Mouse (Mus musculus) CH12.LX (cell line): Measurements from ENCODE around the gene Cap1. TPM values are rescaled to one million over a fixed set of nuclear protein-coding genes. Genes with fewer than 3 reads are reported as not detected.

Experiments
- DNase-seq: peaks from one replicate; pipeline ENCODE4 v3.0.0-alpha.2; 2013; ENCODE audit errors: extremely low read depth
- H3K27ac ChIP-seq: 2 replicates; pipeline ENCODE4 v1.5.1; 2012; ENCODE audit warnings: low read depth, mild to moderate bottlenecking, control low read depth, moderate library complexity; ENCODE audit not compliant: insufficient read depth
- H3K27me3 ChIP-seq: replicated peaks from 2 replicates; pipeline ENCODE3; 2012; ENCODE audit warnings: inconsistent platforms
- H3K36me3 ChIP-seq, 2 experiments: replicated peaks in 1 of 2; 2 replicates each; pipeline versions ENCODE3 to v1.6.1; 2012; ENCODE audit warnings: inconsistent platforms in 1 of 2, low read length in 1 of 2, mild to moderate bottlenecking in 1 of 2, mixed read lengths in 1 of 2, moderate library complexity in 1 of 2; ENCODE audit not compliant: control insufficient read depth in 1 of 2, insufficient read depth in 1 of 2
- H3K4me1 ChIP-seq, 2 experiments: 2 replicates each; pipeline ENCODE4 v1.6.1; 2012; ENCODE audit warnings: inconsistent platforms in 1 of 2, moderate library complexity in 1 of 2; ENCODE audit not compliant: insufficient read depth in 2 of 2, control insufficient read depth in 1 of 2
- H3K4me2 ChIP-seq: 2 replicates; pipeline ENCODE4 v1.6.1; 2012; ENCODE audit warnings: low read depth, mild to moderate bottlenecking, control low read depth; ENCODE audit not compliant: poor library complexity, insufficient read depth, severe bottlenecking
- H3K4me3 ChIP-seq, 3 experiments: fragments of 150-350 bp in 1 of 3; sonication (generic) in 1 of 3; replicated peaks in 1 of 3; 2 replicates each; pipeline versions ENCODE3 to v1.5.1; 2011 to 2012; ENCODE audit warnings: low read depth in 2 of 3, low read length in 2 of 3, mild to moderate bottlenecking in 2 of 3, moderate library complexity in 2 of 3, control low read depth in 1 of 3, improper control_type of control experiment in 1 of 3, inconsistent platforms in 1 of 3, mixed read lengths in 1 of 3; ENCODE audit not compliant: poor library complexity in 1 of 3
- H3K79me2 ChIP-seq: replicated peaks from 2 replicates; pipeline ENCODE4 v1.6.1; 2012; ENCODE audit warnings: mild to moderate bottlenecking, moderate library complexity; ENCODE audit not compliant: control insufficient read depth, poor library complexity, insufficient read depth, severe bottlenecking; ENCODE audit errors: extremely low read depth
- H3K9ac ChIP-seq: 2 replicates; pipeline ENCODE4 v1.6.1; 2012; ENCODE audit warnings: low read depth, mild to moderate bottlenecking, control low read depth, moderate library complexity; ENCODE audit not compliant: insufficient read depth
- H3K9me3 ChIP-seq: replicated peaks from 2 replicates; pipeline ENCODE3; 2012; ENCODE audit warnings: low read length, inconsistent platforms, mixed read lengths
- BHLHE40 ChIP-seq: IDR thresholded peaks from 2 replicates; pipeline ENCODE4 v1.6.1; 2011; ENCODE audit warnings: mild to moderate bottlenecking, low read depth, low read length, improper control_type of control experiment
- CHD1 ChIP-seq: IDR thresholded peaks from 2 replicates; pipeline ENCODE4 v1.6.1; 2012; ENCODE audit warnings: low read depth, low read length, improper control_type of control experiment, inconsistent platforms
- CHD2 ChIP-seq: IDR thresholded peaks from 2 replicates; pipeline ENCODE4 v1.6.1; 2011; ENCODE audit warnings: low read length, improper control_type of control experiment
- CTCF ChIP-seq, 2 experiments: IDR thresholded peaks in 1 of 2; conservative IDR thresholded peaks in 1 of 2; 2 replicates each; pipeline ENCODE4 v1.5.1; 2011 to 2012; ENCODE audit warnings: low read depth in 2 of 2, low read length in 2 of 2, improper control_type of control experiment in 1 of 2, inconsistent platforms in 1 of 2, mild to moderate bottlenecking in 1 of 2, moderate library complexity in 1 of 2
- ETS1 ChIP-seq: conservative IDR thresholded peaks from 2 replicates; pipeline ENCODE4 v1.6.1; 2012; ENCODE audit warnings: low read depth, mild to moderate bottlenecking, inconsistent platforms, low read length, improper control_type of control experiment, moderate library complexity
- HCFC1 ChIP-seq: IDR thresholded peaks from 2 replicates; pipeline ENCODE4 v1.6.1; 2012; ENCODE audit warnings: low read depth, mild to moderate bottlenecking, inconsistent platforms, low read length, improper control_type of control experiment
- IRF4 ChIP-seq: IDR thresholded peaks from 2 replicates; pipeline ENCODE4 v1.6.1; 2014; ENCODE audit warnings: low read depth, mild to moderate bottlenecking, inconsistent platforms, low read length, improper control_type of control experiment
- MAFK ChIP-seq: IDR thresholded peaks from 2 replicates; pipeline ENCODE4 v1.6.1; 2011; ENCODE audit warnings: low read length, improper control_type of control experiment; ENCODE audit not compliant: insufficient replicate concordance
- MAX ChIP-seq: IDR thresholded peaks from 2 replicates; pipeline ENCODE4 v1.6.1; 2011; ENCODE audit warnings: low read length, improper control_type of control experiment
- MXI1 ChIP-seq: IDR thresholded peaks from 2 replicates; pipeline ENCODE4 v1.6.1; 2011; ENCODE audit warnings: mild to moderate bottlenecking, low read depth, low read length, improper control_type of control experiment
- NRF1 ChIP-seq: IDR thresholded peaks from 2 replicates; pipeline ENCODE4 v1.6.1; 2014; ENCODE audit warnings: low read depth, mild to moderate bottlenecking, inconsistent platforms, low read length, improper control_type of control experiment, moderate library complexity
- RAD21 ChIP-seq: IDR thresholded peaks from 2 replicates; pipeline ENCODE4 v1.6.1; 2011; ENCODE audit warnings: low read depth, mild to moderate bottlenecking, low read length, improper control_type of control experiment, moderate library complexity
- RCOR1 ChIP-seq: conservative IDR thresholded peaks from 2 replicates; pipeline ENCODE4 v1.6.1; 2012; ENCODE audit warnings: low read depth, mild to moderate bottlenecking, inconsistent platforms, low read length, improper control_type of control experiment
- SIN3A ChIP-seq: IDR thresholded peaks from 2 replicates; pipeline ENCODE4 v1.6.1; 2012; ENCODE audit warnings: low read length, improper control_type of control experiment, inconsistent platforms
- SMC3 ChIP-seq: IDR thresholded peaks from 2 replicates; pipeline ENCODE4 v1.6.1; 2011; ENCODE audit warnings: low read depth, low read length, improper control_type of control experiment
- TCF12 ChIP-seq: IDR thresholded peaks from 2 replicates; pipeline ENCODE4 v1.6.1; 2014; ENCODE audit warnings: low read depth, mild to moderate bottlenecking, inconsistent platforms, low read length, improper control_type of control experiment
- USF2 ChIP-seq: conservative IDR thresholded peaks from 2 replicates; pipeline ENCODE4 v1.6.1; 2011; ENCODE audit warnings: low read depth, low read length, improper control_type of control experiment
- ZMIZ1 ChIP-seq: IDR thresholded peaks from 2 replicates; pipeline ENCODE4 v1.6.1; 2012; ENCODE audit warnings: low read depth, mild to moderate bottlenecking, inconsistent platforms, low read length, improper control_type of control experiment
- dilution Hi-C: fragments of 300-500 bp; cut with MboI; formaldehyde crosslinking; loops from 2 replicates; pipeline ENCODE4 v1.14.3; 2020; ENCODE audit warnings: low sequenced_read_pairs; ENCODE audit not compliant: extremely low pct_unique_long_range_greater_than_20kb, extremely low pct_ligation_motif_present
- in situ Hi-C: fragments of 300-500 bp; cut with MboI; formaldehyde crosslinking; loops from 3 replicates; pipeline ENCODE4 v1.14.3; 2019; ENCODE audit warnings: low sequenced_read_pairs, low pct_ligation_motif_present, low pct_unique_long_range_greater_than_20kb, mixed read lengths
- polyA plus RNA-seq: library from polyadenylated mRNA; unstranded; fragments of >175 nt; gene quantifications from 2 replicates; pipeline ENCODE4 v1.2.1, GENCODE M21; 2012; ENCODE audit warnings: low read depth; ENCODE audit not compliant: insufficient read length
- total RNA-seq, 2 experiments: library from RNA; depleted of rRNA; stranded (reverse); fragments of 300-350 nt in 1 of 2; fragments of >200 nt in 1 of 2; gene quantifications; 2 replicates each; pipeline ENCODE4 v1.2.3; 2012 to 2014

Cap1 gene
- total and polyA plus RNA-seq, 3 experiments, result 118 to 195 (median 159) TPM

- no peak overlapping the region for H3K4me3 ChIP-seq
- H3K27me3 ChIP-seq, result no peaks in the 10 kb centered on the region
- H3K36me3 ChIP-seq, result peaks cover 43 to 69% of the 10 kb centered on the region in 2 experiments
- H3K27ac ChIP-seq, result peak overlapping the region; percentile 78
- no peaks in the 10 kb centered on the region for H3K9me3 ChIP-seq
- no peak for DNase-seq
- in situ Hi-C loops, result no loop called here
- H3K9ac ChIP-seq, result no peak overlapping the region
- TF ChIP-seq CHD1 (no peak), RAD21 (no peak), MXI1 (no peak), MAX (no peak), SIN3A (no peak), CTCF (conservative IDR thresholded peaks at IDR 0.05 in 1 of 2, IDR thresholded peaks at IDR 0.05 in 1 of 2; ENCODE audit: low read depth in 2 of 2, low read length in 2 of 2) (no peak), MAFK (no peak), HCFC1 (no peak), SMC3 (no peak), IRF4 (no peak)
- peaks cover 23 to 80% of the 10 kb centered on the region in 2 experiments for H3K4me1 ChIP-seq
- dilution Hi-C loops, result no loop called here
- no peak overlapping the region for H3K4me2 ChIP-seq
- H3K79me2 ChIP-seq, result peaks cover 44% of the 10 kb centered on the region
Observed at GRCm38 (mm10) chr4:122871269-122871668, 14.6 kb downstream of the Cap1 start.

GRCm38 (mm10) chr4:122870741-122871140, 15.1 kb downstream of the Cap1 start:
- no peak overlapping the region for H3K4me2 ChIP-seq
- peak; percentile 35 for DNase-seq
- dilution Hi-C loops (no loop called here), in situ Hi-C loops (no loop called here)
- peaks cover 39% of the 10 kb centered on the region for H3K79me2 ChIP-seq
- H3K4me3 ChIP-seq, result no peak overlapping the region
- H3K36me3 ChIP-seq, result peaks cover 44 to 69% of the 10 kb centered on the region in 2 experiments
- peak overlapping the region; percentile 48 for H3K27ac ChIP-seq
- TF ChIP-seq MAFK (no peak), RCOR1 (no peak), USF2 (no peak), ETS1 (no peak), CHD2 (no peak), NRF1 (no peak), RAD21 (no peak), IRF4 (no peak), ZMIZ1 (no peak), TCF12 (no peak), BHLHE40 (no peak), HCFC1 (no peak)
- H3K27me3 ChIP-seq, result no peaks in the 10 kb centered on the region
- peaks cover 23 to 75% of the 10 kb centered on the region in 2 experiments for H3K4me1 ChIP-seq
- no peaks in the 10 kb centered on the region for H3K9me3 ChIP-seq
- H3K9ac ChIP-seq, result no peak overlapping the region
